Mouse (Mus musculus): ENCODE measurements around the gene Kcnma1. TPM values are rescaled to one million over a fixed set of nuclear protein-coding genes. Genes with fewer than 3 reads are reported as not detected.

Gene Kcnma1
- polyA plus RNA-seq, 1 experiment from 2014 or later: 1.0 TPM

- no peaks in the 10 kb centered on the region for H3K4me1 ChIP-seq (replicated peaks; ENCODE audit: control insufficient read depth, insufficient read depth, low read length)
- WGBS: 72% methylated on average over 5 of the region's 5 CpGs
- ATAC-seq (ENCODE audit: low read depth): no peak
- no peaks in the 10 kb centered on the region for H3K36me3 ChIP-seq (ENCODE audit: control insufficient read depth, insufficient read depth, low read length)
- H3K9ac ChIP-seq (ENCODE audit: low read length): no peak overlapping the region
- H3K9me3 ChIP-seq (ENCODE audit: control insufficient read depth, low read length): no peaks in the 10 kb centered on the region
- no peak overlapping the region for H3K4me3 ChIP-seq (ENCODE audit: low read length)
- H3K4me2 ChIP-seq (ENCODE audit: low read depth, low read length): no peak overlapping the region
- H3K27me3 ChIP-seq (ENCODE audit: control insufficient read depth, insufficient read depth, low read depth, low read length): no peaks in the 10 kb centered on the region
- H3K27ac ChIP-seq (ENCODE audit: low read length): no peak overlapping the region
These were observed 116.5 kb downstream of the Kcnma1 start for GRCm38 (mm10) chr14:23897815-23898214.

- 71% methylated on average over 3 of the region's 3 CpGs for WGBS
These were observed 118.3 kb downstream of the Kcnma1 start for GRCm38 (mm10) chr14:23896036-23896435.

DNA sequence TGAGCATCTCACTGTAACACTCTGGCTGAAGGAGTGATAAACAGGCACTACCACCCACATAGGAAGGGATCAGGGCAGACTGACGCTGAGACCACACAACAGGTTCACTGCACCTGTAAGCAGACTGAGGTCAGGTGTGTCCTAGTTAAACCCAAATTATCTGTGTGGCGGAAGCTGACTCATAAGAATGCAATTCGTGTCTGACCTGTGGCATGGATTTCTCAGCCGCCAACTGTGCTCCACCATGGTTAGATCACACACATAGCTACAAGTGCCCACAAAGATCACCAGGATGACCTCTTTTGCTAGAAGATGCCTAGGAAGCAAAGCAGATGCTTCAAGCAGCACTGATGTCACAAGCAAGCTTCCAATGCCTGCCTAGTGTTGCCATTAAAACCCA is 128.2 kb downstream of the Kcnma1 start:
- Histone ChIP-seq H3K4me1 (replicated peaks; ENCODE audit: control insufficient read depth, insufficient read depth, low read length) (no peaks in the 10 kb centered on the region), H3K9ac (ENCODE audit: low read length) (no peak overlapping the region), H3K9me3 (ENCODE audit: control insufficient read depth, low read length) (no peaks in the 10 kb centered on the region), H3K4me2 (ENCODE audit: low read depth, low read length) (no peak overlapping the region), H3K27ac (ENCODE audit: low read length) (no peak overlapping the region), H3K36me3 (ENCODE audit: control insufficient read depth, insufficient read depth, low read length) (no peaks in the 10 kb centered on the region), H3K27me3 (ENCODE audit: control insufficient read depth, insufficient read depth, low read depth, low read length) (no peaks in the 10 kb centered on the region), H3K4me3 (ENCODE audit: low read length) (no peak overlapping the region)
- ATAC-seq (ENCODE audit: low read depth): no peak
- 56% methylated on average over 4 of the region's 4 CpGs for WGBS

More at GRCm38 (mm10) chr14:23896036-23896435, 118.3 kb downstream of the Kcnma1 start:
- H3K4me3 ChIP-seq (ENCODE audit: low read length): no peak overlapping the region
- H3K27ac ChIP-seq (ENCODE audit: low read length): no peak overlapping the region
- no peak overlapping the region for H3K4me2 ChIP-seq (ENCODE audit: low read depth, low read length)
- H3K9me3 ChIP-seq (ENCODE audit: control insufficient read depth, low read length): no peaks in the 10 kb centered on the region
- no peaks in the 10 kb centered on the region for H3K27me3 ChIP-seq (ENCODE audit: control insufficient read depth, insufficient read depth, low read depth, low read length)
- no peak overlapping the region for H3K9ac ChIP-seq (ENCODE audit: low read length)
- H3K4me1 ChIP-seq (replicated peaks; ENCODE audit: control insufficient read depth, insufficient read depth, low read length): no peaks in the 10 kb centered on the region
- no peak for ATAC-seq (ENCODE audit: low read depth)
- H3K36me3 ChIP-seq (ENCODE audit: control insufficient read depth, insufficient read depth, low read length): no peaks in the 10 kb centered on the region

DNA sequence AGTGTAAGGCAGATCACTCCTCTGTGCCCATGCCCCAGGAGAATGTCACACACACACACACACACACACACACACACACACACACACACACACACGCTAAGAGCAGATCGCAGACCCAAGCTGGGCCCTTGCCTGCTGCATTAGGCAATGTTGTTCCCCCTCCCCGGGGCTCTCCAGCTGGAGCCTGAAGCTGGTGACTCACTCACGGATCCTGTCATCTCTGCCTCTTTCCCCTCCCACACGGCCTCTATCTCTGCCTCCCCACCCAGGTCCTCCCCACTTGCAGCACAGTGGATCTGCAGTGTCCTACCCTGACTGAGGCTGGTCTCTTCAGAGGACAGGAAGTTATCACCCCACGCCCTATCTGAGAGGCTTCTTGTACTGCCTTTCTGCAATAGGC is 128.8 kb downstream of the Kcnma1 start:
- H3K4me1 ChIP-seq (replicated peaks; ENCODE audit: control insufficient read depth, insufficient read depth, low read length): no peaks in the 10 kb centered on the region
- H3K4me2 ChIP-seq (ENCODE audit: low read depth, low read length): no peak overlapping the region
- H3K4me3 ChIP-seq (ENCODE audit: low read length): no peak overlapping the region
- no peak overlapping the region for H3K9ac ChIP-seq (ENCODE audit: low read length)
- H3K9me3 ChIP-seq (ENCODE audit: control insufficient read depth, low read length): no peaks in the 10 kb centered on the region
- no peaks in the 10 kb centered on the region for H3K36me3 ChIP-seq (ENCODE audit: control insufficient read depth, insufficient read depth, low read length)
- 27% methylated on average over 6 of the region's 6 CpGs for WGBS
- ATAC-seq (ENCODE audit: low read depth): peak; percentile 20; the same call in 1 of the 2 replicates
- no peaks in the 10 kb centered on the region for H3K27me3 ChIP-seq (ENCODE audit: control insufficient read depth, insufficient read depth, low read depth, low read length)
- no peak overlapping the region for H3K27ac ChIP-seq (ENCODE audit: low read length)

- ATAC-seq (ENCODE audit: low read depth): no peak
- Histone ChIP-seq H3K36me3 (ENCODE audit: control insufficient read depth, insufficient read depth, low read length) (no peaks in the 10 kb centered on the region), H3K9ac (ENCODE audit: low read length) (no peak overlapping the region), H3K27ac (ENCODE audit: low read length) (no peak overlapping the region), H3K4me2 (ENCODE audit: low read depth, low read length) (no peak overlapping the region), H3K9me3 (ENCODE audit: control insufficient read depth, low read length) (no peaks in the 10 kb centered on the region), H3K4me3 (ENCODE audit: low read length) (no peak overlapping the region), H3K27me3 (ENCODE audit: control insufficient read depth, insufficient read depth, low read depth, low read length) (no peaks in the 10 kb centered on the region), H3K4me1 (replicated peaks; ENCODE audit: control insufficient read depth, insufficient read depth, low read length) (no peaks in the 10 kb centered on the region)
- WGBS: 71% methylated on average over 4 of the region's 4 CpGs
These were observed 129.2 kb downstream of the Kcnma1 start for GRCm38 (mm10) chr14:23885071-23885470.

- 75% methylated on average over 1 of the region's 1 CpGs for WGBS
- Histone ChIP-seq H3K4me2 (ENCODE audit: low read depth, low read length) (no peak overlapping the region), H3K4me1 (replicated peaks; ENCODE audit: control insufficient read depth, insufficient read depth, low read length) (no peaks in the 10 kb centered on the region), H3K9me3 (ENCODE audit: control insufficient read depth, low read length) (no peaks in the 10 kb centered on the region), H3K4me3 (ENCODE audit: low read length) (no peak overlapping the region), H3K36me3 (ENCODE audit: control insufficient read depth, insufficient read depth, low read length) (no peaks in the 10 kb centered on the region), H3K27ac (ENCODE audit: low read length) (no peak overlapping the region), H3K27me3 (ENCODE audit: control insufficient read depth, insufficient read depth, low read depth, low read length) (no peaks in the 10 kb centered on the region), H3K9ac (ENCODE audit: low read length) (no peak overlapping the region)
- ATAC-seq (ENCODE audit: low read depth): no peak
These were observed 132.3 kb downstream of the Kcnma1 start for GRCm38 (mm10) chr14:23882001-23882400.

- H3K27ac ChIP-seq (ENCODE audit: low read length): no peak overlapping the region
- H3K4me2 ChIP-seq (ENCODE audit: low read depth, low read length): no peak overlapping the region
- no peak overlapping the region for H3K9ac ChIP-seq (ENCODE audit: low read length)
- H3K4me3 ChIP-seq (ENCODE audit: low read length): no peak overlapping the region
- H3K9me3 ChIP-seq (ENCODE audit: control insufficient read depth, low read length): no peaks in the 10 kb centered on the region
- no peaks in the 10 kb centered on the region for H3K27me3 ChIP-seq (ENCODE audit: control insufficient read depth, insufficient read depth, low read depth, low read length)
- no peaks in the 10 kb centered on the region for H3K36me3 ChIP-seq (ENCODE audit: control insufficient read depth, insufficient read depth, low read length)
- WGBS: 76% methylated on average over 3 of the region's 3 CpGs
- ATAC-seq (ENCODE audit: low read depth): no peak
- no peaks in the 10 kb centered on the region for H3K4me1 ChIP-seq (replicated peaks; ENCODE audit: control insufficient read depth, insufficient read depth, low read length)
These were observed 135.0 kb downstream of the Kcnma1 start for GRCm38 (mm10) chr14:23879331-23879730.

DNA sequence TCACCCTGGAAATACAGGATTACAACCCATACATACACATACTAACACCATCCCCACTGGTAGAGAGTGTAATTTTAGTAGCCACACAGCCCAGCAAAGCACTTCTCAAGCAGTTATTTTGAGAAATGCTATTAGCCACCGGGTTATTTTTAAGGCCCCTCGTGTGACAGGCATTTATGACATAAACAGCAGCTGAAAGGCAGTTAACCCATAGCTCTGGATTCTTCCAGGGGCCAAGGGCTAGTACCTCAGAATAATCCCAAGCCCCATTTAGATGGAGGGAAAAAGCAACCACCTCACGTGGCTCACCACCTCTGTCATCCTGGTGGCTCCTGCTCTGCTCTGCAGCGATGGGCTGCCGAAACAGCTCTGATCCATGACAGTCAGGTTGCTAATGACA is 136.7 kb downstream of the Kcnma1 start:
- H3K4me2 ChIP-seq (ENCODE audit: low read depth, low read length): no peak overlapping the region
- H3K36me3 ChIP-seq (ENCODE audit: control insufficient read depth, insufficient read depth, low read length): no peaks in the 10 kb centered on the region
- no peak overlapping the region for H3K4me3 ChIP-seq (ENCODE audit: low read length)
- H3K9ac ChIP-seq (ENCODE audit: low read length): no peak overlapping the region
- no peak for ATAC-seq (ENCODE audit: low read depth)
- WGBS: 78% methylated on average over 5 of the region's 5 CpGs
- no peak overlapping the region for H3K27ac ChIP-seq (ENCODE audit: low read length)
- H3K9me3 ChIP-seq (ENCODE audit: control insufficient read depth, low read length): no peaks in the 10 kb centered on the region
- no peaks in the 10 kb centered on the region for H3K27me3 ChIP-seq (ENCODE audit: control insufficient read depth, insufficient read depth, low read depth, low read length)
- no peaks in the 10 kb centered on the region for H3K4me1 ChIP-seq (replicated peaks; ENCODE audit: control insufficient read depth, insufficient read depth, low read length)

GRCm38 (mm10) chr14:23874545-23874944 is 139.7 kb downstream of the Kcnma1 start:
- Histone ChIP-seq H3K9me3 (ENCODE audit: control insufficient read depth, low read length) (no peaks in the 10 kb centered on the region), H3K4me3 (ENCODE audit: low read length) (no peak overlapping the region), H3K27me3 (ENCODE audit: control insufficient read depth, insufficient read depth, low read depth, low read length) (no peaks in the 10 kb centered on the region), H3K4me2 (ENCODE audit: low read depth, low read length) (no peak overlapping the region), H3K36me3 (ENCODE audit: control insufficient read depth, insufficient read depth, low read length) (no peaks in the 10 kb centered on the region), H3K27ac (ENCODE audit: low read length) (no peak overlapping the region), H3K9ac (ENCODE audit: low read length) (no peak overlapping the region), H3K4me1 (replicated peaks; ENCODE audit: control insufficient read depth, insufficient read depth, low read length) (no peaks in the 10 kb centered on the region)
- ATAC-seq (ENCODE audit: low read depth): no peak
- 84% methylated on average over 2 of the region's 2 CpGs for WGBS

GRCm38 (mm10) chr14:23857034-23857433 is 157.3 kb downstream of the Kcnma1 start:
- H3K9me3 ChIP-seq (ENCODE audit: control insufficient read depth, low read length): no peaks in the 10 kb centered on the region
- H3K27me3 ChIP-seq (ENCODE audit: control insufficient read depth, insufficient read depth, low read depth, low read length): no peaks in the 10 kb centered on the region
- WGBS: 55% methylated on average over 4 of the region's 4 CpGs
- ATAC-seq (ENCODE audit: low read depth): no peak
- H3K36me3 ChIP-seq (ENCODE audit: control insufficient read depth, insufficient read depth, low read length): no peaks in the 10 kb centered on the region
- H3K9ac ChIP-seq (ENCODE audit: low read length): no peak overlapping the region
- no peak overlapping the region for H3K4me3 ChIP-seq (ENCODE audit: low read length)
- no peak overlapping the region for H3K4me2 ChIP-seq (ENCODE audit: low read depth, low read length)
- H3K27ac ChIP-seq (ENCODE audit: low read length): no peak overlapping the region
- H3K4me1 ChIP-seq (replicated peaks; ENCODE audit: control insufficient read depth, insufficient read depth, low read length): no peaks in the 10 kb centered on the region
